Mouse (Mus musculus) forebrain, embryonic 10.5 days (tissue): ENCODE measurements at regions not wholly inside any gene's neighbourhood (a gene's known extent, or its start where the extent isn't known, plus 50 kb on each side); places are given as distances from the start of the nearest gene placed in this dataset.

Experiments used
- DNase-seq: peaks from one replicate; pipeline ENCODE4 v3.0.0-alpha.2; 2017; ENCODE audit warnings: low spot score; ENCODE audit errors: extremely low spot score
- H3K27ac ChIP-seq: fragments of 300-500 bp; sonication (generic); 2 replicates; pipeline ENCODE4 v1.5.1; 2016; ENCODE audit warnings: mild to moderate bottlenecking
- H3K27me3 ChIP-seq: fragments of 300-500 bp; sonication (generic); 2 replicates; pipeline ENCODE4 v1.6.1; 2016; ENCODE audit warnings: mild to moderate bottlenecking; ENCODE audit not compliant: poor library complexity, severe bottlenecking
- H3K36me3 ChIP-seq: fragments of 300-500 bp; sonication (generic); replicated peaks from 2 replicates; pipeline ENCODE4 v1.6.1; 2016; ENCODE audit warnings: mild to moderate bottlenecking, moderate library complexity
- H3K4me1 ChIP-seq: fragments of 300-500 bp; sonication (generic); 2 replicates; pipeline ENCODE4 v1.6.1; 2016
- H3K4me3 ChIP-seq: fragments of 300-500 bp; sonication (generic); 2 replicates; pipeline ENCODE4 v1.5.1; 2016; ENCODE audit warnings: mild to moderate bottlenecking, moderate library complexity
- H3K9me3 ChIP-seq: fragments of 300-500 bp; sonication (generic); 2 replicates; pipeline ENCODE4 v1.6.1; 2016; ENCODE audit warnings: mild to moderate bottlenecking, moderate library complexity
- WGBS: fragments of 180-500 bp; shearing (Covaris S2); methylation state at CpG from one replicate; pipeline ENCODE4 v1.1.7; 2016; 5-methylcytosine and 5-hydroxymethylcytosine counted together

- H3K4me1 ChIP-seq: peaks cover 4% of the 10 kb centered on the region
- 85% methylated on average over 4 of the region's 4 CpGs for WGBS
- no peaks in the 10 kb centered on the region for H3K36me3 ChIP-seq
- H3K9me3 ChIP-seq: no peaks in the 10 kb centered on the region
- no peaks in the 10 kb centered on the region for H3K27me3 ChIP-seq
- no peak overlapping the region for H3K4me3 ChIP-seq
- H3K27ac ChIP-seq: no peak overlapping the region
- DNase-seq: no peak
Observed at GRCm38 (mm10) chr1:35663006-35663405, 405.2 kb upstream of the Hs6st1 start.

- no peak overlapping the region for H3K27ac ChIP-seq
- H3K4me1 ChIP-seq: no peaks in the 10 kb centered on the region
Observed at GRCm38 (mm10) chr1:35673524-35673923, 394.7 kb upstream of the Hs6st1 start.

GRCm38 (mm10) chr1:35673992-35674391 is 394.2 kb upstream of the Hs6st1 start:
- no peaks in the 10 kb centered on the region for H3K27me3 ChIP-seq

More at GRCm38 (mm10) chr1:35673524-35673923, 394.7 kb upstream of the Hs6st1 start:
- no peaks in the 10 kb centered on the region for H3K9me3 ChIP-seq
- H3K27me3 ChIP-seq: no peaks in the 10 kb centered on the region
- no peaks in the 10 kb centered on the region for H3K36me3 ChIP-seq
- H3K4me3 ChIP-seq: no peak overlapping the region
- 83% methylated on average over 4 of the region's 4 CpGs for WGBS
- DNase-seq: no peak

GRCm38 (mm10) chr1:35682511-35682949 is 385.7 kb upstream of the Hs6st1 start:
- 92% methylated on average over 8 of the region's 8 CpGs for WGBS
- no peak for DNase-seq

More at GRCm38 (mm10) chr1:35673992-35674391, 394.2 kb upstream of the Hs6st1 start:
- 78% methylated on average over 1 of the region's 1 CpGs for whole genome bisulfite sequencing
- Histone ChIP-seq H3K36me3 (no peaks in the 10 kb centered on the region), H3K9me3 (no peaks in the 10 kb centered on the region), H3K4me1 (no peaks in the 10 kb centered on the region), H3K27ac (no peak overlapping the region), H3K4me3 (no peak overlapping the region)
- no peak for DNase-seq

GRCm38 (mm10) chr1:35685651-35686050 is 382.5 kb upstream of the Hs6st1 start:
- Histone ChIP-seq H3K9me3 (no peaks in the 10 kb centered on the region), H3K36me3 (no peaks in the 10 kb centered on the region), H3K4me3 (no peak overlapping the region), H3K27ac (no peak overlapping the region), H3K4me1 (no peaks in the 10 kb centered on the region), H3K27me3 (no peaks in the 10 kb centered on the region)
- WGBS: 71% methylated on average over 6 of the region's 6 CpGs
- no peak for DNase-seq

More at GRCm38 (mm10) chr1:35682511-35682949, 385.7 kb upstream of the Hs6st1 start:
- H3K36me3 ChIP-seq: no peaks in the 10 kb centered on the region
- no peaks in the 10 kb centered on the region for H3K4me1 ChIP-seq
- H3K4me3 ChIP-seq: no peak overlapping the region
- no peaks in the 10 kb centered on the region for H3K27me3 ChIP-seq
- H3K27ac ChIP-seq: no peak overlapping the region
- no peaks in the 10 kb centered on the region for H3K9me3 ChIP-seq

GRCm38 (mm10) chr1:35694349-35694748 is 373.9 kb upstream of the Hs6st1 start:
- H3K27ac ChIP-seq: peak overlapping the region; percentile 54; the same call in 1 of the 2 replicates
- DNase-seq: no peak
- no peaks in the 10 kb centered on the region; the same call in 1 of the 2 replicates for H3K9me3 ChIP-seq
- H3K27me3 ChIP-seq: peaks cover 13% of the 10 kb centered on the region
- H3K4me3 ChIP-seq: no peak overlapping the region; the same call in 1 of the 2 replicates
- no peaks in the 10 kb centered on the region for H3K36me3 ChIP-seq
- peaks cover 42% of the 10 kb centered on the region for H3K4me1 ChIP-seq
- WGBS: 28% methylated on average over 3 of the region's 3 CpGs

GRCm38 (mm10) chr1:35694775-35695591 is 373.2 kb upstream of the Hs6st1 start:
- H3K9me3 ChIP-seq: peaks cover 5% of the 10 kb centered on the region; the same call in 1 of the 2 replicates
- peak overlapping the region; percentile 16; the same call in 1 of the 2 replicates for H3K4me3 ChIP-seq
- WGBS: 25% methylated on average over 15 of the region's 15 CpGs
- no peaks in the 10 kb centered on the region for H3K36me3 ChIP-seq
- H3K27me3 ChIP-seq: peaks cover 13% of the 10 kb centered on the region
- peaks cover 42% of the 10 kb centered on the region for H3K4me1 ChIP-seq
- peak overlapping the region; percentile 81 for H3K27ac ChIP-seq
- DNase-seq: peak; percentile 20

- Histone ChIP-seq H3K4me1 (peaks cover 42% of the 10 kb centered on the region), H3K9me3 (peaks cover 5% of the 10 kb centered on the region; the same call in 1 of the 2 replicates), H3K27ac (no peak overlapping the region; the same call in 1 of the 2 replicates), H3K36me3 (no peaks in the 10 kb centered on the region), H3K27me3 (peaks cover 13% of the 10 kb centered on the region), H3K4me3 (no peak overlapping the region)
- DNase-seq: no peak
- 7% methylated on average over 4 of the region's 4 CpGs for WGBS
Observed at GRCm38 (mm10) chr1:35697218-35697617, 371.0 kb upstream of the Hs6st1 start.

- DNase-seq: no peak
- H3K4me3 ChIP-seq: no peak overlapping the region
- H3K9me3 ChIP-seq: peaks cover 5% of the 10 kb centered on the region; the same call in 1 of the 2 replicates
- H3K4me1 ChIP-seq: peaks cover 42% of the 10 kb centered on the region
- H3K27me3 ChIP-seq: peaks cover 13% of the 10 kb centered on the region
- H3K27ac ChIP-seq: peak overlapping the region; percentile 56; the same call in 1 of the 2 replicates
- H3K36me3 ChIP-seq: no peaks in the 10 kb centered on the region
- WGBS: 4% methylated on average over 10 of the region's 10 CpGs
Observed at GRCm38 (mm10) chr1:35697834-35698500, 370.2 kb upstream of the Hs6st1 start.

GRCm38 (mm10) chr1:35702585-35702984 is 365.6 kb upstream of the Hs6st1 start:
- peaks cover 8% of the 10 kb centered on the region for H3K4me1 ChIP-seq
- H3K27ac ChIP-seq: no peak overlapping the region
- no peaks in the 10 kb centered on the region for H3K36me3 ChIP-seq
- no peak for DNase-seq
- H3K4me3 ChIP-seq: no peak overlapping the region
- no peaks in the 10 kb centered on the region for H3K27me3 ChIP-seq
- WGBS: 82% methylated on average over 1 of the region's 1 CpGs
- H3K9me3 ChIP-seq: peaks cover 5% of the 10 kb centered on the region; the same call in 1 of the 2 replicates

- no peak overlapping the region for H3K27ac ChIP-seq
- 77% methylated on average over 6 of the region's 6 CpGs for WGBS
- no peak overlapping the region for H3K4me3 ChIP-seq
- no peaks in the 10 kb centered on the region for H3K9me3 ChIP-seq
- H3K4me1 ChIP-seq: no peaks in the 10 kb centered on the region
- H3K27me3 ChIP-seq: no peaks in the 10 kb centered on the region
- DNase-seq: no peak
- H3K36me3 ChIP-seq: no peaks in the 10 kb centered on the region
Observed at GRCm38 (mm10) chr1:35706336-35706735, 361.9 kb upstream of the Hs6st1 start.

- WGBS: 92% methylated on average over 2 of the region's 2 CpGs
- no peaks in the 10 kb centered on the region for H3K9me3 ChIP-seq
- H3K27ac ChIP-seq: no peak overlapping the region
- no peak for DNase-seq
- no peaks in the 10 kb centered on the region for H3K4me1 ChIP-seq
- H3K36me3 ChIP-seq: no peaks in the 10 kb centered on the region
- no peaks in the 10 kb centered on the region for H3K27me3 ChIP-seq
- no peak overlapping the region for H3K4me3 ChIP-seq
Observed at GRCm38 (mm10) chr1:35708176-35708788, 359.9 kb upstream of the Hs6st1 start.
